Mouse (Mus musculus): ENCODE measurements at regions not wholly inside any gene's neighbourhood (a gene's known extent, or its start where the extent isn't known, plus 50 kb on each side); places are given as distances from the start of the nearest gene placed in this dataset.

GRCm38 (mm10) chr10:87384606-87385206 lies 108.8 kb downstream of the Ascl1 start:
- no peak overlapping the region for H3K9ac ChIP-seq (ENCODE audit: low read depth, low read length)
- DNase-seq (ENCODE audit: low spot score): no peak
- ATAC-seq (replicated peaks; ENCODE audit: low FRiP score, low read depth): no peak
- H3K4me2 ChIP-seq (ENCODE audit: low read length): no peak overlapping the region
- no peak overlapping the region for H3K27ac ChIP-seq
- H3K27me3 ChIP-seq (ENCODE audit: insufficient read depth, low read length): no peaks in the 10 kb centered on the region
- no peak overlapping the region for H3K4me3 ChIP-seq (replicated peaks; ENCODE audit: low read depth, low read length)
- no peak for TF ChIP-seq CTCF (IDR thresholded peaks at IDR 0.05; ENCODE audit: low read depth)
- WGBS: 83% methylated on average over 9 of the region's 9 CpGs
- H3K9me3 ChIP-seq (replicated peaks; ENCODE audit: low read length): no peaks in the 10 kb centered on the region
- H3K36me3 ChIP-seq (ENCODE audit: insufficient read depth, low read length): no peaks in the 10 kb centered on the region
- no peaks in the 10 kb centered on the region for H3K4me1 ChIP-seq (replicated peaks; ENCODE audit: insufficient read depth, low read length)

DNA sequence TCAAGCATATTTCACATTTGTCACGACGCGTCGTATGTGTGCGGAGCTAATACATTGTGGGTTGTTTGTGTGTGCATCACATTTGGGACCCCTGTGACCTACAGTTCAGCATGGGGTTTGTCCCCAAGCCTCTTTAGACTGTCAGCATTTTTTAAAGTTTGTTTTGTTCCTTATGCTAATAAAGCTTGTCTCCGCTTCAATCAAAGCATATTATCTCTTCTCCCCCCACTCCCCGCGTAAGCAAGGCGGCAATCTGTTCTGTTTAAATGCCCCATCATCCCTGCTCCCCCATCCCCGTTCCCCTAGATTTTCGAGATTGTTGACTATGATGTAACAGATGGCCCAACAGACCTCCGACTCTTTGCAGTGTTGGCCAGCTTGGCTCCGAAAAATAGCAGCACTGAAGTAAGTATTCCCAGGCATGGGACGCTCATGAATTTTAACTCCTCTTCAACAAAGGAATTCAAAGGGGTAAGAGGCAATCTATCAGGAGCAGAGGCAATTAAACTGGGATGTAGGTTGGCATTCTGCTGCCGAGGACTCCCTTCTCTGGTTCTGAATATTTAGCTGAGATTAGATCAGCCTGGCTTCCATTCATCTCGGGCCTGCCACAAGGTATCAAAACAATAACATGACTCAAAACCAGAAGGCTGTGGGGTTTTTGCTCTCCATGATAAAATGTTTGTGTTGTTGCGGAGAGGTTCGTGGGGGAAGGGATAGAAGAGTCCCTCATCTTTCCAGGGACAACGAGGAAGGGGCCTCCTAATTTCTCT lies 141.9 kb downstream of the Ascl1 start:
- ATAC-seq (replicated peaks; ENCODE audit: low FRiP score, low read depth): no peak
- DNase-seq (ENCODE audit: low spot score): no peak
- WGBS: 66% methylated on average over 19 of the region's 19 CpGs
- Histone ChIP-seq H3K4me2 (ENCODE audit: low read length) (no peak overlapping the region), H3K9me3 (replicated peaks; ENCODE audit: low read length) (no peaks in the 10 kb centered on the region), H3K9ac (ENCODE audit: low read depth, low read length) (no peak overlapping the region), H3K4me1 (replicated peaks; ENCODE audit: insufficient read depth, low read length) (no peaks in the 10 kb centered on the region), H3K36me3 (ENCODE audit: insufficient read depth, low read length) (no peaks in the 10 kb centered on the region), H3K27ac (no peak overlapping the region), H3K4me3 (replicated peaks; ENCODE audit: low read depth, low read length) (no peak overlapping the region), H3K27me3 (ENCODE audit: insufficient read depth, low read length) (no peaks in the 10 kb centered on the region)
- no peak for TF ChIP-seq CTCF (IDR thresholded peaks at IDR 0.05; ENCODE audit: low read depth)

DNA sequence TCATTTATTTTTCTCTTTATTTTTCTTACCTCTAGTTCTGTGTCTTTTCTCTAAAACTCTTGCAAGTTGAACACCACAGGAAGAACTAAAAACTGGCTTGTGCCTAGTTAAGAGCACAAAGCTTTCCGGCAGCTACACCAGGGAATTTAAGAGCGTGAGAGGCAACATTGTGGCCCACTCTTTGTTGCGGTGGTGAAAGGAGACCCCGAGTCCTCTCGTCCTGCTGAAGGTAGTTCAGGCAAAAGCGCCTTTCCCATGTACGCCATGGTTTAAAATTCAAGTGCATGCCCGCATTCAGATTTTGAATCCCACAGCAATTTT lies 142.4 kb downstream of the Ascl1 start:
- H3K4me3 ChIP-seq (replicated peaks; ENCODE audit: low read depth, low read length): no peak overlapping the region
- no peak overlapping the region for H3K9ac ChIP-seq (ENCODE audit: low read depth, low read length)
- H3K27me3 ChIP-seq (ENCODE audit: insufficient read depth, low read length): no peaks in the 10 kb centered on the region
- no peaks in the 10 kb centered on the region for H3K9me3 ChIP-seq (replicated peaks; ENCODE audit: low read length)
- WGBS: 85% methylated on average over 8 of the region's 8 CpGs
- H3K36me3 ChIP-seq (ENCODE audit: insufficient read depth, low read length): no peaks in the 10 kb centered on the region
- DNase-seq (ENCODE audit: low spot score) (no peak), ATAC-seq (replicated peaks; ENCODE audit: low FRiP score, low read depth) (no peak)
- H3K4me1 ChIP-seq (replicated peaks; ENCODE audit: insufficient read depth, low read length): no peaks in the 10 kb centered on the region
- H3K27ac ChIP-seq: no peak overlapping the region
- H3K4me2 ChIP-seq (ENCODE audit: low read length): no peak overlapping the region
- TF ChIP-seq CTCF (IDR thresholded peaks at IDR 0.05; ENCODE audit: low read depth): no peak

DNA sequence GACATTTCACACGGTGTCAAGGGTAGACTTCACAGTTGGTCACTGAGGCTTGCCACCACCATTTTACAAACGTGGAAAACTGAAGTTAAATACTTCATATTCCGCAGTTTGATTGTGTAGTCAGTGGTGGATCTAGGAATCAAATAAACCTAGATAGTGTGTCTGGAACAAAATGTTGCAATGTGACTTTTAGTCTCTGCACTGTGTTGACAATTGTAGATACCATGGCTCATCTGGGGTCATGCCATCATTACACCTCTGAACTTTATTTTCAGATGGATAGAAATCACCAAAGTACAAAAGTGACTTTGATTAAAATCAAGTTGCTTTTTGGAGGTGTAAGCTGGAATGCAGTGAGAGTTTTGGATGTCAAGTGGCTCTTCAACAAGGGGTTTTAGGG lies 158.3 kb downstream of the Ascl1 start:
- H3K27ac ChIP-seq: no peak overlapping the region
- TF ChIP-seq CTCF (IDR thresholded peaks at IDR 0.05; ENCODE audit: low read depth): no peak
- no peak for ATAC-seq (replicated peaks; ENCODE audit: low FRiP score, low read depth)

GRCm38 (mm10) chr10:87333311-87333710 lies 160.1 kb downstream of the Ascl1 start:
- ATAC-seq (replicated peaks; ENCODE audit: low FRiP score, low read depth): no peak
- no peaks in the 10 kb centered on the region for H3K36me3 ChIP-seq (ENCODE audit: insufficient read depth, low read length)
- 79% methylated on average over 6 of the region's 6 CpGs for WGBS

More for the DNA sequence above, 158.3 kb downstream of the Ascl1 start:
- no peak overlapping the region for H3K4me2 ChIP-seq (ENCODE audit: low read length)
- no peaks in the 10 kb centered on the region for H3K9me3 ChIP-seq (replicated peaks; ENCODE audit: low read length)
- H3K4me1 ChIP-seq (replicated peaks; ENCODE audit: insufficient read depth, low read length): no peaks in the 10 kb centered on the region
- no peak overlapping the region for H3K9ac ChIP-seq (ENCODE audit: low read depth, low read length)
- H3K4me3 ChIP-seq (replicated peaks; ENCODE audit: low read depth, low read length): no peak overlapping the region
- DNase-seq (ENCODE audit: low spot score): no peak
- no peaks in the 10 kb centered on the region for H3K36me3 ChIP-seq (ENCODE audit: insufficient read depth, low read length)
- WGBS: 85% methylated on average over 3 of the region's 3 CpGs
- H3K27me3 ChIP-seq (ENCODE audit: insufficient read depth, low read length): no peaks in the 10 kb centered on the region

GRCm38 (mm10) chr10:87329471-87329870 lies 164.0 kb downstream of the Ascl1 start:
- no peak for ATAC-seq (replicated peaks; ENCODE audit: low FRiP score, low read depth)
- no peak for DNase-seq (ENCODE audit: low spot score)
- Histone ChIP-seq H3K4me1 (replicated peaks; ENCODE audit: insufficient read depth, low read length) (no peaks in the 10 kb centered on the region), H3K4me3 (replicated peaks; ENCODE audit: low read depth, low read length) (no peak overlapping the region), H3K27me3 (ENCODE audit: insufficient read depth, low read length) (no peaks in the 10 kb centered on the region), H3K36me3 (ENCODE audit: insufficient read depth, low read length) (no peaks in the 10 kb centered on the region), H3K4me2 (ENCODE audit: low read length) (no peak overlapping the region), H3K9me3 (replicated peaks; ENCODE audit: low read length) (no peaks in the 10 kb centered on the region), H3K27ac (no peak overlapping the region), H3K9ac (ENCODE audit: low read depth, low read length) (no peak overlapping the region)
- WGBS: 86% methylated on average over 2 of the region's 2 CpGs
- no peak for TF ChIP-seq CTCF (IDR thresholded peaks at IDR 0.05; ENCODE audit: low read depth)

More at GRCm38 (mm10) chr10:87333311-87333710, 160.1 kb downstream of the Ascl1 start:
- Histone ChIP-seq H3K4me2 (ENCODE audit: low read length) (no peak overlapping the region), H3K4me3 (replicated peaks; ENCODE audit: low read depth, low read length) (no peak overlapping the region), H3K27ac (no peak overlapping the region), H3K9ac (ENCODE audit: low read depth, low read length) (no peak overlapping the region), H3K4me1 (replicated peaks; ENCODE audit: insufficient read depth, low read length) (no peaks in the 10 kb centered on the region), H3K27me3 (ENCODE audit: insufficient read depth, low read length) (no peaks in the 10 kb centered on the region), H3K9me3 (replicated peaks; ENCODE audit: low read length) (no peaks in the 10 kb centered on the region)
- no peak for TF ChIP-seq CTCF (IDR thresholded peaks at IDR 0.05; ENCODE audit: low read depth)
- DNase-seq (ENCODE audit: low spot score): no peak
